Mouse (Mus musculus): ENCODE results near the gene Nme3.

The Nme3 gene

GRCm38 (mm10) chr17:24896241-24896992 is at the start of gene Nme3:
Gene Nme3, plus strand, starts transcription at chr17:24896500.
- DNase-seq (ENCODE audit: low spot score) = peak; percentile 66

- DNase-seq (ENCODE audit: low spot score) = no peak
These were observed 48.9 kb upstream of the Nme3 start for GRCm38 (mm10) chr17:24847386-24847785.

DNA sequence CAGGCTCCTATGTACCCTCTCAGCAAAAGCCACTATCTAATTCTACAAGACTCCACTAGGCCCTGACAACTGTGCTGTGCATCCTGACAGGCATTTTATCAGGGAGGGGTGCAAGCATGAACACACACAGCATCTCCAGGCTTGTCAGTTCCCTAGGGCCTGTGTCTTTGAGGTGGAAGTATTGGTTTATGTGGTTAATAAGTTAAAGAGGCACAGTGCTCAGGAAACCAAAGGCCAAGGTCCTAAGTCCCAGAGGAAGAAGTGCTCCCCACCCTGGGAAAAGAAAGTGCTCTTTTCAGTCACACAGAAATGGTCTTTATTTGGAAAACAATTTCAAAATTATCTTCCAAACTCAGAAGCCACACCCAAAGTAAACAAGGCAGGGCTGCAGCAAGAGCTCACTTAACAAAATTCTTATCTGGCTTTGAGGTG is 47.7 kb upstream of the Nme3 start:
- DNase-seq (ENCODE audit: low spot score) = no peak

GRCm38 (mm10) chr17:24849733-24850064 is 46.6 kb upstream of the Nme3 start:
- no peak for DNase-seq (ENCODE audit: low spot score)

- DNase-seq (ENCODE audit: low spot score) = peak; percentile 82
These were observed 46.1 kb upstream of the Nme3 start, which contains the start of gene Fahd1 for GRCm38 (mm10) chr17:24850065-24850772. Gene Fahd1, minus strand, starts transcription at chr17:24850364.

DNA sequence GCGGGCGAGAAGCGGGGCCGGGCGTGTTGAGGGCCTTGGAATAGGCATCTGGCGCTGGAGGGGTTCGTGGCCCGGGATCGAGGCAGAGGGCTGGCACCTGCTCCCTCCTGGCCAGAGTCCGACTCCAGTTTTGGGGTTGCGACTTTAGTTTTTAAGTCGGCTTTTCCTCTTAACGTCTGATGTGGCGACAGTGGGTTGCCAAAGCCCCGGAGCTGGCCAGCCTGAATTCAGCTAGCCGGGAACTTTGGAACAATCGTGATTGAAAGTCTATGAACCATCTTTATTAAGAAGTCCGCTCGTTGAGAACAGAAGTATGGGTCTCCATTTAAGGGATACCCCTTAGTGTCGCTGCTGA is 45.5 kb upstream of the Nme3 start:
- DNase-seq (ENCODE audit: low spot score) = no peak

DNA sequence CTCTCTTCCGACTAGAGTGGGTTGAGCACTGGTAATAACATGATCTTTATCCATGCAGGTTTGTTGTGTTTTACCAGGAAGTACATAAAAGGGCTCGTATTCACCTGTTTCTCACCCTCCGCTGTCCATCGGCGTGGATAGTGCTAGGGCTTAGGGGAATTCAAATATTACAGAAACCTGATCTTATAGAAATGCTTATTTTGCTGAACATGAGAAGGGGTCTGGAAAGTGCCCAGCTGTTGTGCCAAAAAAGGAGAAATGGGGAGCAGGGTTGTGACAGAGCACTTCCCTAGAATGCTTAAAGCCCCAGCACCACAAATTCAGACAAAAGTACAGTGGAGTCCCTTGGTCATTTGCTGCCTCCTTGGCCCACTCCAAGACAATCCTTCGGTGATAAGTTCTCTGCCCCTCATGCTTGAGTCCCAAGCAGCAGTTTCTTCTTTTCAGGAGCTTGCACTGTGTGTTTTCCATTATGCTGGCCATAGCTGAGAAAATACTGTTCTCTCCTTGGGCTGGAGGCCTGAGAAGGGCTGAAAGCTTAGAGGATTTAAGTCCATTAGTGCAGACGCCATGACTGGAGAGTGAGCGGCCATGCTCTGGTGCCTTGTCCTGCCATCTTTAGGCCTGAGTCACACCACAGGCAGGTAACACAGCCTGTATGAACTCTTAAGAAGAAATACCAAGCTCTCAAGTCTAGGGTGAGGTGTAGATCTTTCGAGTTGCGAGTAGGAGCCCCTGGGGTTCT is 44.7 kb upstream of the Nme3 start:
- no peak for DNase-seq (ENCODE audit: low spot score)

DNA sequence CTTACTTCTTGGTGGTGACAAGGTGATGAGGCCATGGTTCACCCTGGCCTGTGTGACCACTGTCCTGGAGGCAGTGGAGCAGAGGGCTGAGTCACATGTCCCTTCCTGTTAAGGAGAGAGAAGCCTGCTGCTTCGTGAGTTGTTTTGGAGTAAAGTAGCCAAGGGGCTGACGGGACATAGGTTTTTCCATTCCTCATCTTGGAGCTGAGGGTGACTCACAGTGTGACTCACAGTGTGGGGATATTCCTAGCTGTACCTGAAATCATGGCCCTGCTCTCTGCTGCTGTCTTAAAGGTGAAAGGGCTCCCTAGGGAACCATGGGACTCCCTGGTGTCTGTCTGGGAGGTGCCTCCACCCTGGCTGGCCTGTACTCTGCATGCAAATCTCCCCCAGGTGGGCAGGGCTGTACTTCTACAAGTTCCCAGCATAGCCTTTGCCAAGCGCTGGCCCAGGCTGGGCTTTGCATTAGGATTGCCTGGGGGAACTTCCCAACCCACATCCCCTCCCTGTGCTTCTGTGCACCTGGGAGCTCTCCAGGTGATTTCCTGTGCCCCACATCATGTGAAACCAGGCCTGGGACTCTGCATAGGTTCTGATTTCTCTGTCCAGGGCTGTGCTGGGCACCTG is 40.3 kb upstream of the Nme3 start:
- DNase-seq (ENCODE audit: low spot score) = no peak

DNA sequence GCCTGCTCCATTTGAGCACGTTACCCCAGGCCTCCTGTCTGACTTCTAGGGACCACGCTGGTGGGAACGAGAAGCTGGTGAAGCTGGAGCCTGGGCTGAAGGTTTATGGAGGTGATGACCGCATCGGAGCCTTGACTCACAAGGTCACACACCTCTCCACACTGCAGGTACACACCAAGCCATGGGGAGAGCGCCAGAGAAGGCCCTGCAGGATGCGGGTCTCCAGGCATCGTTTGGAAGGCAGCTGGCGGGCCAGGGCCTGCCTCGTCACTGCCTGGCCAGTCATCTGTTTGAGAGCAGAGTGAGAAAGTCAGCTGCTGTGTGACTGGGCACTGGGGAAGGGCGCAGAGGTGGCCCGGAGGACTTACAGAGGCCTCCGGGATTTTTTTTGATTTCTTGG is 39.7 kb upstream of the Nme3 start:
- DNase-seq (ENCODE audit: low spot score) = no peak

DNA sequence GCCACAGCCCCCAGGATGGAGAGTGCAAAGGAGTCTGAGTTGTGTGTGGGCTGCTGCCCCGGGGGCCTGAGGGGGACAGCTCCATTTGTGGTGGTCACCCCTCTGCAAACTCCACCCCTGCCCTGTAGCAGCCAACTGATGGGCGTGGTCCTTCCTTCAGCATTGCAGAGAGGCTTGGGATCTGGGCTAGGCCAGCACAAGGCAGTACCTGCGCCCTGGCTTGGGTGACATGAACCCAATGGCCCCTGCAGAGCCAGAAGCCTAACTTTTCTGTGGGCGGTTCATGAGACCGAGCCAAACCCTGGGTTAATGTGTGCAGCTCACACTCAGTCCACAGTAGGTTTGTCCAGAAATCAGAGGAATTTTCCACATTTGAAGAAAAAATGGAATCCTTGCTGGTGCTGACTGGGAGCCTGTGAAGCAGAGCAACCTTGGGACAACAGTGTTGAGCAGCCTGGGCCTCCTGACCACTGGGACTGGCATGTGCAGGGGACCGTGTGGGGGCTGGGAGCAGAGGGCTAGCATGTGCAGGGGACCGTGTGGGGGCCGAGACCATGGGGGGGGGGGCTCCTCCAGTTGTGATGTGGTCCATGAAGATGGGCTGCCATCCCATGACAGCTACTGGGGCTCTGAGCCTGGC is 38.3 kb upstream of the Nme3 start:
- DNase-seq (ENCODE audit: low spot score) = no peak

DNA sequence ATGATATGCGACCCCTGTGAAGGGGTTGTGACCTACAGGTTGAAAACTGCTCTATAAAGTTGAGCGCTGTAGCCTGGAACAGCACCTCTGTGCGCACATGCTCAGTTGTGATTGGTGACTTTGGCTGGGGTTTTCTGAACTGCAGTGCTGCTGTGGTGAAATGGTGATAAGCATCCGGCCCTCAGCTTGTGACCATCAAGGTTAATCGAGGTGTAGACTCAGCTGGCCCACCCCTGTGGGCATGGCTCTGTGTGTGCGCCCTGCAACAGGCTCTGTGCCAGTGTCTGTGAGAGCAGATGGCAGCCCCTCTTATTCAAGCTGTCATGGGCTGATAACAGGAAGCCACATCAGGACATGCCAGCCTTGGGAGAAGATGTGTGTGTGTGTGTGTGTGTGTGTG is 37.3 kb upstream of the Nme3 start:
- DNase-seq (ENCODE audit: low spot score) = no peak

DNA sequence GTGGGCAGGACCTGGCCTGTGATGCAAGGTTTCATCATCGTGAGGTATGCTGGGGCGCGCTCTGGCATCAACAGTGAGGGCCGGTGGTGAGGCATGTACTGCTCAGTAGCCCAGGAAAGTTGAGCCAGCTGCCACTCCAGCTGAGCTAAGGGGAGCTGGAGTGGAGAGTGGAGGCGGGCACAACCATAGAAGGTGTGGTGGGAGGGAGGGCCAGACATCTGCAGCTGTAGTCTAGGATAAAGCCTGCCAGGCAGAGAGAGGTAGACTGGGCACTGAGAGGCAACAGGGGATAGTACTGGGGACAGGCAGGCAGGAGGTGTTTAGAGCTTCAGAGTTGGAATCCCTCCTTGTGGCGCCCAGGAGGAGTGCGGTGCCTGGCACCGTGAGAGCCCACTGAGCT is 36.2 kb upstream of the Nme3 start:
- DNase-seq (ENCODE audit: low spot score) = no peak

DNA sequence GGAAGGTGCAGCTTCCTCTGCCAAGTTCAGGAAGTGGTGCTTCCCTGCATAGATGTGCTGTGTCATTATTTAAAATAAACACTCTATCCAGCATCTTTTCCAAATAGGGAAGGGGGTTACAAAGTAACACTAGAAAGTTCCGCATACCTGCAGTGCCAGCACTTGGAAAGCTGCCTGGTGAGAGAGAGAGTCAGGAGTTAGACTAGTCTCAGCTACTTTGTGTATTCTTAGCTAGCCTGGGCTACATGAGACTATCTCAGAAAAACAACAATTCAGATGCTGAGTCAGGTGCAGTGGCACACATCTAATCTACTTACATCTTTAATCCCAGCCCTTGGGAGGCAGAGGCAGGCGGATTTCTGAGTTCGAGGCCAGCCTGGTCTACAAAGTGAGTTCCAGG is 34.5 kb upstream of the Nme3 start:
- DNase-seq (ENCODE audit: low spot score) = no peak

DNA sequence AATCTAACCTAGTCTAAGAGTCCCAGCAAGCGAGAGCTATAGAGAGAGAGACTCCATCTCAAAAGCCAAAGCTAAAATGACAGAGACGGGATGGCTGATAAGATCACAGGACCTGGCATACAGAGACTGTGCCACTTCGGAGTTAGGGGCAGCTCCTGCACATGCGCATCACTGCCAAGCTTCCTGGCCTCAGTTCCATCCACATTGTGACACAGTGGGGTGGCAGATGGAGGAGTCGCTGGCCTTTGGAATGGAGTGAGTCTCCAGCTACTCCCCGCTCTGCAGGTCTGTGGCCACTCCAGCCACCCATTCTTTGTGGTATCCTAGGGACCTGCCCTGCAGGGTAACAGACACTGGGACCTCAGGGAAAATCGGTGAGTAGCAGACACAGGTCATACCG is 30.5 kb upstream of the Nme3 start, which contains the start of gene Igfals:
TSS of gene Igfals (plus strand) at position 222 of the 400 bp plus-strand sequence.
- no peak for DNase-seq (ENCODE audit: low spot score)

DNA sequence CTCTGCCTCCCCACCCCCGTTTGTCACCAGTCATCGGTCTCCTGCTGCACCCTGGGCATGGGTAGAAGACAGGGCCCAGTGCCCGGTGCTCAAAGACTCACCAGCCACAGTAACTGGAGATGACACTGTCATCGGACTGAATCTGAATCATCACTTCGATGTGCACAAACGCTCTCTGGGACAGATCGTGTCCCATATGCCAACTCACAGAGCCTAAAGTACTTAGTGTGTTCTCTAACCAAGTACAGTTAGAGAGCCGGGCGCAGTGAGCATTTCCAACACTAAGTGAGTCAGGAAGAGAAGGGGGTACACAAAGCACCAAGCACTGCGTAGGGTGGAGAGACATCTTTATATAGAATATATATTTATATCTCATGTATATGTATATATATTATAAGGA is 28.4 kb upstream of the Nme3 start:
- DNase-seq (ENCODE audit: low spot score) = no peak

- DNase-seq (ENCODE audit: low spot score) = no peak
These were observed 22.4 kb upstream of the Nme3 start for GRCm38 (mm10) chr17:24873695-24874404.

DNA sequence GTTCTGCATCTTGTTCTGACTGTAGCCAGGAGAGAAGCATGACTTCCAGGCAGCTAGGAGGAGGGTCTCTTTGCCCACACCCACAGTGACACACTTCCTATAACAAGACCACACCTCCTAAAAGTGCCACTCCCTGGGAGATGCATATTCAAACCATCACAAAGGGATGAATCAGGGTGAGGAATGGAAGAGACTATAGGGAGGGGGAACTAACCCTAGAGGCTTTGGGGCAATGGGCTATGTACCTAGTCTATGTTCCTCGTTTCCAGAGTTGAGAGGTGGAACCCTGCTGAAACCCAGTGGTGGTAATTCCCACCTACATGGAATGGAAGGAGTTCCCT is 21.9 kb upstream of the Nme3 start:
- DNase-seq (ENCODE audit: low spot score) = no peak

GRCm38 (mm10) chr17:24874989-24875388 is 21.3 kb upstream of the Nme3 start:
- DNase-seq (ENCODE audit: low spot score) = no peak

DNA sequence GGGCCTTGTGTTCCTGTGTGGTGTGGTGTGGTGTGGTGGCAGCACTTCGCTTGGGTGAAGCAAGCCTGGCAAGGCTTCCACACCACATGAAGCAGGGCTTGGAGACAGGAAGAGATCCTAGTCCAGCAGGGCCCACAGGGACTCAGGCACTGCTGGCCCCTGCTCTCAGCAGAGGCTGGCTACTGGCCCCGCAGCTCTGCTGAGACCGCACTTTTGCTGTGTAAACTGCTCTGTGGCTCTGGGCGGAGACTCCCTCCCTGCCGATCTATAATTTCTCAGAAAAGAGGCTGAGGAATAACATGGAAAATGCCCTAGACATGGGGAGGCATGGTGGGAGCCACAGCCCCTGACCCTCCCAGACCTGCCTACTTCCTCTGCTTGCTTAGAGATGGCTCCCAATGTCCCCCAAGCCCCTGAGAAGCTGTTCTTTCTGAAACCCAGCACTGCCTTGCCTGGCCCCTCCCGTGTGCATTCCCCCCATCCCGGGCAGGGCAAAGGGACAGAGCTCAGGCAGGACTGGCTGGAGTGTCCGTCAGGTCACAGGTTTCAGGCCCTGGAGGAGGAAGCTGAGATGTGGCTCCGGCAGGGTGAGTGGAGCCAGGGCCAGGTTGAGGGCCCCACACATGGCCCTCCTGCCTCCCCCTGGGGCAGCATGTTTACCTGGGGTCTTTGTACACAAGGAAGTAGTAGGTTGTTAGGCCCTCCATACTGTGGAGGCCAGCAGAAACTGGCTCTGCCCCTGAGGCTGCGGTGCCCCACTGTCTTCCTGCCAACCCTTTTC is 18.8 kb upstream of the Nme3 start:
- no peak for DNase-seq (ENCODE audit: low spot score)

DNA sequence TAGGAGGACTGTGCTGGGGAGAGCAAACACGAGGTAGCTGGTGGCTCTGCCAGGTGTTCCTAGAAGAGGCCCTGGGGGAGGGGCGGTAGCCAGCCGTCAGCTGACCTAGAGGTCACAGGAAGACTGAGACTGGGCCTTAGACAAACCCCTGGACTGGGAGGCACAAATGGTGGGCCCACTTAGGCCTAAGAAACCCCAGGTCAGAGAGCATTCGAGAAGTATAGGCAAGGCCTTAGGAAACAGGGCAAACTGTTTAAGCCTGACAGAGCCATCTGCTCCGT is 18.2 kb upstream of the Nme3 start:
- DNase-seq (ENCODE audit: low spot score) = no peak

GRCm38 (mm10) chr17:24878531-24878930 is 17.8 kb upstream of the Nme3 start:
- DNase-seq (ENCODE audit: low spot score) = no peak

Data from urinary bladder, postnatal 25 days (tissue).